Mouse (Mus musculus) G1E (cell line): Measurements from ENCODE around the gene Cmtm1.

ENCODE experiments used
- CTCF ChIP-seq: IDR thresholded peaks from 2 replicates; pipeline ENCODE4 v1.5.1; 2012; ENCODE audit warnings: low read depth, low read length, inconsistent platforms, mixed read lengths
- TAL1 ChIP-seq: conservative IDR thresholded peaks from 2 replicates; pipeline ENCODE4 v1.6.1; 2012; ENCODE audit warnings: low read depth, low read length, inconsistent platforms, mixed read lengths

DNA sequence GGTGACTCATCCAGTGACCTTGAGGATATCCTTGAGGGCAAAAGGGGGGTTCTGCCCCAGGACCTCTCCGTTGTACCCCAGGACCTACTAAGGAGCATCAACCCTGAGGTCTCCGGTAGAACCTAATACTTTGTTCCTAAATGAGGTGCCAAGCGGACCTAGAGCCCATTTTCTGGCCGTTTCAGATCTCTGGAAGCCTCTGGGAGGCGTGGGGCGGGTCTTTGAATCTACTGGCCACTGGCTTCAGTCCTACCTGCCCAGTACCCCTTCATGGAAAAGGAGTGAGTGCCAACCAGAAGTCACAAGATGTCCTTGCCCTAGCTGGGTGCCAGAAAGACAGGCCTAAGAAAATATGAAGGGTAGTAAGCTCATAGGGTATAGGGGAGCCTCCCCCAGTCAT is 31.7 kb upstream of the Cmtm1 start:
- TF ChIP-seq TAL1 (no peak), CTCF (no peak)
